Mouse (Mus musculus): ENCODE measurements at regions not wholly inside any gene's neighbourhood (a gene's known extent, or its start where the extent isn't known, plus 50 kb on each side); places are given as distances from the start of the nearest gene placed in this dataset.

GRCm38 (mm10) chr2:174017042-174017441 is 59.1 kb upstream of the Stx16 start:
- in situ Hi-C loops (cut with MboI; ENCODE audit: low pct_ligation_motif_present, low pct_unique_long_range_greater_than_20kb, low sequenced_read_pairs) (no loop called here), dilution Hi-C loops (cut with MboI; ENCODE audit: extremely low pct_ligation_motif_present, extremely low pct_unique_long_range_greater_than_20kb, low sequenced_read_pairs) (no loop called here)
- DNase-seq (ENCODE audit: extremely low read depth): no peak
- Histone ChIP-seq H3K4me2 (ENCODE audit: insufficient read depth, low read depth, poor library complexity, severe bottlenecking) (no peak overlapping the region), H3K4me3 (replicated peaks in 1 of 3; ENCODE audit: low read depth in 2 of 3, low read length in 2 of 3, poor library complexity in 1 of 3) (no peak overlapping the region), H3K27me3 (replicated peaks) (peaks cover 65% of the 10 kb centered on the region), H3K36me3 (replicated peaks in 1 of 2; ENCODE audit: control insufficient read depth in 1 of 2, insufficient read depth in 1 of 2, low read length in 1 of 2) (no peaks in the 10 kb centered on the region), H3K9me3 (replicated peaks; ENCODE audit: low read length) (no peaks in the 10 kb centered on the region), H3K4me1 (ENCODE audit: control insufficient read depth in 1 of 2, insufficient read depth in 2 of 2) (peaks cover 0 to 6% of the 10 kb centered on the region in 2 experiments; a peak in 1 of 4 replicates), H3K27ac (ENCODE audit: insufficient read depth, low read depth) (no peak overlapping the region), H3K9ac (ENCODE audit: insufficient read depth, low read depth) (no peak overlapping the region), H3K79me2 (replicated peaks; ENCODE audit: control insufficient read depth, extremely low read depth, insufficient read depth, poor library complexity, severe bottlenecking) (no peaks in the 10 kb centered on the region)
- TF ChIP-seq CHD2 (IDR thresholded peaks at IDR 0.05; ENCODE audit: low read length) (no peak), BHLHE40 (IDR thresholded peaks at IDR 0.05; ENCODE audit: low read depth, low read length) (no peak), E2F4 (IDR thresholded peaks at IDR 0.05; ENCODE audit: insufficient replicate concordance, low read depth, low read length) (no peak), ZNF384 (IDR thresholded peaks at IDR 0.05; ENCODE audit: low read depth, low read length) (no peak), RCOR1 (conservative IDR thresholded peaks at IDR 0.05; ENCODE audit: low read depth, low read length) (no peak), ETS1 (conservative IDR thresholded peaks at IDR 0.05; ENCODE audit: low read depth, low read length) (no peak), JUND (conservative IDR thresholded peaks at IDR 0.05; ENCODE audit: low read depth, low read length) (no peak), CHD1 (IDR thresholded peaks at IDR 0.05; ENCODE audit: low read depth, low read length) (no peak), POLR2AphosphoS2 (IDR thresholded peaks at IDR 0.05; ENCODE audit: low read depth, low read length) (no peak), GABPA (IDR thresholded peaks at IDR 0.05; ENCODE audit: insufficient replicate concordance, low read depth, low read length) (no peak), IRF4 (IDR thresholded peaks at IDR 0.05; ENCODE audit: low read depth, low read length) (no peak)

- H3K27me3 ChIP-seq (replicated peaks): peaks cover 65% of the 10 kb centered on the region
- H3K27ac ChIP-seq (ENCODE audit: insufficient read depth, low read depth): no peak overlapping the region
- in situ Hi-C loops (cut with MboI; ENCODE audit: low pct_ligation_motif_present, low pct_unique_long_range_greater_than_20kb, low sequenced_read_pairs): no loop called here
- dilution Hi-C loops (cut with MboI; ENCODE audit: extremely low pct_ligation_motif_present, extremely low pct_unique_long_range_greater_than_20kb, low sequenced_read_pairs): no loop called here
- H3K4me2 ChIP-seq (ENCODE audit: insufficient read depth, low read depth, poor library complexity, severe bottlenecking): no peak overlapping the region
- H3K4me1 ChIP-seq (ENCODE audit: control insufficient read depth in 1 of 2, insufficient read depth in 2 of 2): peaks cover 0 to 6% of the 10 kb centered on the region in 2 experiments; a peak in 1 of 4 replicates
- H3K9me3 ChIP-seq (replicated peaks; ENCODE audit: low read length): no peaks in the 10 kb centered on the region
- no peak overlapping the region for H3K9ac ChIP-seq (ENCODE audit: insufficient read depth, low read depth)
- no peak for TF ChIP-seq MAX (IDR thresholded peaks at IDR 0.05; ENCODE audit: low read length)
- TF ChIP-seq PAX5 (IDR thresholded peaks at IDR 0.05; ENCODE audit: low read length): no peak
- TF ChIP-seq ZMIZ1 (IDR thresholded peaks at IDR 0.05; ENCODE audit: low read depth, low read length): no peak
- TF ChIP-seq POLR2AphosphoS2 (IDR thresholded peaks at IDR 0.05; ENCODE audit: low read depth, low read length): no peak
- TF ChIP-seq ETS1 (conservative IDR thresholded peaks at IDR 0.05; ENCODE audit: low read depth, low read length): no peak
- TF ChIP-seq HCFC1 (IDR thresholded peaks at IDR 0.05; ENCODE audit: low read depth, low read length): no peak
- TF ChIP-seq JUN (IDR thresholded peaks at IDR 0.05; ENCODE audit: insufficient read depth, low read depth, low read length): no peak
- no peak for TF ChIP-seq USF1 (IDR thresholded peaks at IDR 0.05; ENCODE audit: low read depth, low read length)
- no peak for TF ChIP-seq ZKSCAN1 (IDR thresholded peaks at IDR 0.05; ENCODE audit: borderline replicate concordance, low read depth, low read length)
- TF ChIP-seq CHD2 (IDR thresholded peaks at IDR 0.05; ENCODE audit: low read length): no peak
- no peak for TF ChIP-seq EP300 (IDR thresholded peaks at IDR 0.05; ENCODE audit: low read length)
- no peak for TF ChIP-seq TCF12 (IDR thresholded peaks at IDR 0.05; ENCODE audit: low read depth, low read length)
- TF ChIP-seq MAZ (IDR thresholded peaks at IDR 0.05; ENCODE audit: low read depth, low read length): no peak
- TF ChIP-seq SMC3 (IDR thresholded peaks at IDR 0.05; ENCODE audit: low read depth, low read length): no peak
- TF ChIP-seq MEF2A (IDR thresholded peaks at IDR 0.05; ENCODE audit: borderline replicate concordance, low read depth, low read length): no peak
- TF ChIP-seq MXI1 (IDR thresholded peaks at IDR 0.05; ENCODE audit: low read depth, low read length): no peak
- no peak for TF ChIP-seq UBTF (IDR thresholded peaks at IDR 0.05; ENCODE audit: low read depth, low read length)
- no peaks in the 10 kb centered on the region for H3K36me3 ChIP-seq (replicated peaks in 1 of 2; ENCODE audit: control insufficient read depth in 1 of 2, insufficient read depth in 1 of 2, low read length in 1 of 2)
- H3K79me2 ChIP-seq (replicated peaks; ENCODE audit: control insufficient read depth, extremely low read depth, insufficient read depth, poor library complexity, severe bottlenecking): no peaks in the 10 kb centered on the region
- H3K4me3 ChIP-seq (replicated peaks in 1 of 3; ENCODE audit: low read depth in 2 of 3, low read length in 2 of 3, poor library complexity in 1 of 3): no peak overlapping the region
- no peak for DNase-seq (ENCODE audit: extremely low read depth)
Measured at GRCm38 (mm10) chr2:174017596-174017995, 58.5 kb upstream of the Stx16 start.

All from CH12.LX (cell line).